In the genomic region with DNA sequence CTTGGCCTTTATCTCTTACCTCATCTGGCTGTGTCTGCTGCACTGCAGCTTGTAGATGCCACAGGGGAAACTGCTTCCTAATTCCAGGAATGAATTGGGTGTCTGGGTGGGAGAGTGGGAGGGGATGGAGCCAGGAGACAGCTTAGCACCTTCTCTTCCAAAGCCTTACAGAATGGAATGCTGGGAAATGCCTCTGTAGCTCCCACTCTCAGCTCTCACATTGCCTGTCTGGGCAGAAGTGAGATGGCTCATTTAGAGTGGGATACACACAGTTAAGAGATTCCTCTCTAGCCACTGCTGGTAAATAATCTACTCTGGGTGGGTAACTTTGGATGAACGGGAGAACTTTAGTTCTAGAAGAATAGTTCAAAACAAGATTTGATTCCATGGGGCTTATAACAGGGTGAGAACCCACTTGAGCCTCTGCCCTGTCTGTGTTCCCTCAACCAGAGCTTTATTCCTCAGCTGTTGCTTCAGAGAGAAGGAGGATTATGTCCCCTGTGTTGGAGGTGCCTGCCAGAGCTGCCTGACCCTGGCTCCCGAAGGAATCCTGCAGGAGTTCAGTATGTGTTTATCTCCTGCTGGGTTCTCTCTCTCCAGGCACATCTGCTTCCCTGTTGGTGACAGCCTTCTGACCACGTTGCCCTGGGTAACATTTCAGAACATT, we compare ENCODE assay signal across 33 mouse cellular contexts. TPM values are rescaled to one million over a fixed set of nuclear protein-coding genes. Genes with fewer than 3 reads are reported as not detected.
DNase-seq lines count a peak whose midpoint lies in the region; ATAC-seq and TF ChIP-seq lines count a peak whose summit lies in the region.
"Had no signal": no experiment of that assay in that cellular context is flagged by ENCODE, and none has a peak within 500 bp of the region (broad histone marks: within the 10 kb centered on the region; RNA-seq: fewer than 3 reads in every experiment).

No protein-coding gene starts in this region.

- no peaks in the 10 kb centered on the region for H3K4me1 ChIP-seq in embryonic facial prominence, embryonic 15.5 days
- H3K4me1 ChIP-seq in embryonic facial prominence, embryonic 10.5 days: peaks cover 24% of the 10 kb centered on the region
- peaks cover 12% of the 10 kb centered on the region for H3K4me1 ChIP-seq in heart, embryonic 13.5 days
- peaks cover 5% of the 10 kb centered on the region for H3K4me1 ChIP-seq in heart, embryonic 12.5 days (replicated peaks)
- H3K4me1 ChIP-seq in midbrain, embryonic 16.5 days (ENCODE audit: control insufficient read depth, insufficient read depth, low read length): peaks cover 4% of the 10 kb centered on the region
- H3K4me1 ChIP-seq in midbrain, postnatal 0 days (ENCODE audit: insufficient read depth, low read length): no peaks in the 10 kb centered on the region
- H3K4me1 ChIP-seq: limb, embryonic 12.5 days; liver, embryonic 15.5 days had no signal

- H3K9ac ChIP-seq in embryonic facial prominence, embryonic 15.5 days: no peak overlapping the region
- peak overlapping the region; percentile 7; the same call in 1 of the 2 replicates for H3K9ac ChIP-seq in heart, embryonic 13.5 days
- H3K9ac ChIP-seq in heart, embryonic 12.5 days: no peak overlapping the region
- no peak overlapping the region for H3K9ac ChIP-seq in midbrain, embryonic 16.5 days (ENCODE audit: low read depth, low read length)
- no peak overlapping the region for H3K9ac ChIP-seq in midbrain, postnatal 0 days (replicated peaks; ENCODE audit: low read length, poor library complexity, severe bottlenecking)
- H3K9ac ChIP-seq: embryonic facial prominence, embryonic 12.5 days; hindbrain, embryonic 15.5 days; limb, embryonic 12.5 days; liver, embryonic 15.5 days; lung, embryonic 14.5 days had no signal

- H3K27ac ChIP-seq in embryonic facial prominence, embryonic 15.5 days (replicated peaks): no peak overlapping the region
- H3K27ac ChIP-seq in embryonic facial prominence, embryonic 10.5 days (replicated peaks): no peak overlapping the region
- H3K27ac ChIP-seq in heart, embryonic 13.5 days (replicated peaks): no peak overlapping the region
- no peak overlapping the region for H3K27ac ChIP-seq in heart, embryonic 12.5 days (ENCODE audit: poor library complexity, severe bottlenecking)
- no peak overlapping the region for H3K27ac ChIP-seq in midbrain, embryonic 16.5 days (ENCODE audit: low read length)
- no peak overlapping the region for H3K27ac ChIP-seq in midbrain, postnatal 0 days (ENCODE audit: low read depth, low read length)
- H3K27ac ChIP-seq: embryonic facial prominence, embryonic 12.5 days; gastrocnemius, adult 2 months; hindbrain, embryonic 15.5 days; left cerebral cortex, adult 2 months; limb, embryonic 12.5 days; liver, embryonic 15.5 days; stomach, postnatal 0 days had no signal

- no peak for DNase-seq in embryonic facial prominence, embryonic 10.5 days (ENCODE audit: low spot score)
- DNase-seq in midbrain, postnatal 0 days (ENCODE audit: low spot score): no peak
- peak; percentile 2 for DNase-seq in right cerebral cortex, postnatal 25 days
- no peak for DNase-seq in B cell, adult 2 months
- DNase-seq: adrenal gland, postnatal 10 days; cerebellum, adult 11 months; cerebellum, adult 9-10 months; cerebellum, postnatal 36 days; gastrocnemius, adult 2 months; gastrocnemius, postnatal 36 days; heart, postnatal 4 days; kidney, adult 8-10 months; kidney, postnatal 25 days; lung, postnatal 14 days; thymus, adult 2 months; thymus, postnatal 36 days had no signal

- no peaks in the 10 kb centered on the region for H3K27me3 ChIP-seq in embryonic facial prominence, embryonic 15.5 days
- H3K27me3 ChIP-seq in embryonic facial prominence, embryonic 10.5 days (replicated peaks; ENCODE audit: low read depth, poor library complexity, severe bottlenecking): no peaks in the 10 kb centered on the region
- H3K27me3 ChIP-seq in heart, embryonic 13.5 days (replicated peaks): no peaks in the 10 kb centered on the region
- no peaks in the 10 kb centered on the region for H3K27me3 ChIP-seq in heart, embryonic 12.5 days (replicated peaks)
- H3K27me3 ChIP-seq in midbrain, embryonic 16.5 days (ENCODE audit: control insufficient read depth, insufficient read depth, low read depth, low read length): no peaks in the 10 kb centered on the region
- H3K27me3 ChIP-seq in midbrain, postnatal 0 days (ENCODE audit: insufficient read depth, low read length): no peaks in the 10 kb centered on the region
- H3K27me3 ChIP-seq: embryonic facial prominence, embryonic 12.5 days; hindbrain, embryonic 15.5 days; limb, embryonic 12.5 days; liver, embryonic 15.5 days had no signal

- H3K9me3 ChIP-seq in embryonic facial prominence, embryonic 15.5 days (replicated peaks): no peaks in the 10 kb centered on the region
- no peaks in the 10 kb centered on the region for H3K9me3 ChIP-seq in embryonic facial prominence, embryonic 10.5 days
- no peaks in the 10 kb centered on the region for H3K9me3 ChIP-seq in heart, embryonic 13.5 days
- no peaks in the 10 kb centered on the region for H3K9me3 ChIP-seq in heart, embryonic 12.5 days (replicated peaks)
- no peaks in the 10 kb centered on the region for H3K9me3 ChIP-seq in midbrain, embryonic 16.5 days (replicated peaks; ENCODE audit: control insufficient read depth, low read length, poor library complexity, severe bottlenecking)
- H3K9me3 ChIP-seq in midbrain, postnatal 0 days (ENCODE audit: low read length): no peaks in the 10 kb centered on the region
- H3K9me3 ChIP-seq: embryonic facial prominence, embryonic 12.5 days; G1E; hindbrain, embryonic 15.5 days; limb, embryonic 12.5 days; liver, embryonic 15.5 days had no signal

- TF ChIP-seq CTCF in midbrain, postnatal 0 days (IDR thresholded peaks at IDR 0.05): no peak

- no peaks in the 10 kb centered on the region for H3K36me3 ChIP-seq in embryonic facial prominence, embryonic 15.5 days
- H3K36me3 ChIP-seq in embryonic facial prominence, embryonic 10.5 days (replicated peaks): no peaks in the 10 kb centered on the region
- no peaks in the 10 kb centered on the region for H3K36me3 ChIP-seq in heart, embryonic 13.5 days
- no peaks in the 10 kb centered on the region for H3K36me3 ChIP-seq in heart, embryonic 12.5 days
- no peaks in the 10 kb centered on the region for H3K36me3 ChIP-seq in midbrain, embryonic 16.5 days (ENCODE audit: control insufficient read depth, insufficient read depth, low read length)
- H3K36me3 ChIP-seq in midbrain, postnatal 0 days (ENCODE audit: insufficient read depth, low read length): no peaks in the 10 kb centered on the region
- H3K36me3 ChIP-seq: embryonic facial prominence, embryonic 12.5 days; G1E; hindbrain, embryonic 15.5 days; limb, embryonic 12.5 days; liver, embryonic 15.5 days had no signal

- H3K4me3 ChIP-seq in embryonic facial prominence, embryonic 15.5 days (replicated peaks): no peak overlapping the region
- H3K4me3 ChIP-seq in embryonic facial prominence, embryonic 10.5 days: no peak overlapping the region
- H3K4me3 ChIP-seq in heart, embryonic 13.5 days: no peak overlapping the region
- H3K4me3 ChIP-seq in heart, embryonic 12.5 days: no peak overlapping the region
- H3K4me3 ChIP-seq in midbrain, embryonic 16.5 days (ENCODE audit: low read depth, low read length): no peak overlapping the region
- no peak overlapping the region for H3K4me3 ChIP-seq in midbrain, postnatal 0 days (ENCODE audit: low read depth, low read length)
- H3K4me3 ChIP-seq: embryonic facial prominence, embryonic 12.5 days; gastrocnemius, adult 2 months; hindbrain, embryonic 15.5 days; left cerebral cortex, adult 2 months; limb, embryonic 12.5 days; liver, embryonic 15.5 days had no signal

- ATAC-seq in embryonic facial prominence, embryonic 15.5 days (ENCODE audit: insufficient number of reproducible peaks, low FRiP score, low TSS enrichment, low read depth): peak; percentile 67; the same call in 1 of the 2 replicates
- no peak for ATAC-seq in heart, embryonic 13.5 days (ENCODE audit: extremely low read depth, insufficient number of reproducible peaks, low FRiP score, low TSS enrichment)
- no peak for ATAC-seq in heart, embryonic 12.5 days (ENCODE audit: insufficient number of reproducible peaks, low FRiP score)
- 0 out of 2 replicates have a peak, but pooled peaks have one; percentile 14 for ATAC-seq in midbrain, embryonic 16.5 days
- no peak for ATAC-seq in midbrain, postnatal 0 days (ENCODE audit: low FRiP score)
- ATAC-seq: forebrain, embryonic 16.5 days; inflammation-experienced regulatory T-cells, adult 6 months had no signal

- H3K4me2 ChIP-seq in embryonic facial prominence, embryonic 15.5 days (replicated peaks): no peak overlapping the region
- H3K4me2 ChIP-seq in heart, embryonic 13.5 days: no peak overlapping the region
- no peak overlapping the region for H3K4me2 ChIP-seq in heart, embryonic 12.5 days
- H3K4me2 ChIP-seq in midbrain, embryonic 16.5 days (ENCODE audit: low read length): no peak overlapping the region
- H3K4me2 ChIP-seq in midbrain, postnatal 0 days (ENCODE audit: low read depth, low read length, poor library complexity, severe bottlenecking): no peak overlapping the region
- H3K4me2 ChIP-seq: embryonic facial prominence, embryonic 12.5 days; hindbrain, embryonic 15.5 days; limb, embryonic 12.5 days; liver, embryonic 15.5 days; lung, embryonic 14.5 days had no signal

- WGBS in embryonic facial prominence, embryonic 15.5 days: 14% methylated on average over 3 of the region's 3 CpGs
- 14% methylated on average over 3 of the region's 3 CpGs for WGBS in embryonic facial prominence, embryonic 10.5 days
- WGBS in heart, embryonic 13.5 days: 3% methylated on average over 3 of the region's 3 CpGs
- WGBS in heart, embryonic 12.5 days: 9% methylated on average over 3 of the region's 3 CpGs
- 6% methylated on average over 3 of the region's 3 CpGs for WGBS in midbrain, embryonic 16.5 days
- 7% methylated on average over 3 of the region's 3 CpGs for WGBS in midbrain, postnatal 0 days

RNA-seq across cellular contexts. Expression of a gene that starts 4.7 kb away (rescaled TPM):
- polyA plus RNA-seq in embryonic facial prominence, embryonic 15.5 days (2015; fragmentation: Nextera tagmentation; extraction: Ambion mirVana): 0.50 and 1.1 TPM in 2 replicates
- polyA plus RNA-seq in embryonic facial prominence, embryonic 10.5 days (2016; fragmentation: Nextera tagmentation; extraction: Ambion mirVana): 0.09 TPM in 1 of 2 replicates, not detected in the other
- polyA plus RNA-seq in heart, embryonic 13.5 days (2015; fragmentation: Nextera tagmentation; extraction: Ambion mirVana): not detected in 2 replicates
- 0.03 and 0.26 TPM in 2 replicates for polyA plus RNA-seq in heart, embryonic 12.5 days (2016; fragmentation: Nextera tagmentation; extraction: Ambion mirVana)
- 0.22 and 0.48 TPM in 2 replicates for polyA plus RNA-seq in midbrain, embryonic 16.5 days (2015; fragmentation: Nextera tagmentation; extraction: Ambion mirVana)
- total RNA-seq in midbrain, postnatal 0 days (2014; rRNA removed): 0.71 and 0.76 TPM in 2 replicates
- 0.63 and 0.73 TPM in 2 replicates for polyA plus RNA-seq in midbrain, postnatal 0 days (2015; fragmentation: Nextera tagmentation; extraction: Ambion mirVana)
- total RNA-seq: adrenal gland, postnatal 10 days; gastrocnemius, adult 2 months; gastrocnemius, postnatal 36 days; liver, adult 2 months had no signal
- polyA plus RNA-seq: embryonic facial prominence, embryonic 12.5 days; forebrain, embryonic 16.5 days; G1E; inflammation-experienced regulatory T-cells, adult 6 months; limb, embryonic 12.5 days; liver, adult 2 months; liver, embryonic 15.5 days; lung, embryonic 14.5 days; neural tube, embryonic 11.5 days; spleen, adult 2 months; stomach, postnatal 0 days had no signal

RNA-seq across cellular contexts. Expression of a gene that starts 29.3 kb away (rescaled TPM):
- 15.2 and 17.8 TPM in 2 replicates for polyA plus RNA-seq in embryonic facial prominence, embryonic 15.5 days (2015; fragmentation: Nextera tagmentation; extraction: Ambion mirVana)
- polyA plus RNA-seq in embryonic facial prominence, embryonic 10.5 days (2016; fragmentation: Nextera tagmentation; extraction: Ambion mirVana): 18.8 and 21.2 TPM in 2 replicates
- 11.1 and 12.0 TPM in 2 replicates for polyA plus RNA-seq in heart, embryonic 13.5 days (2015; fragmentation: Nextera tagmentation; extraction: Ambion mirVana)
- 12.6 and 13.6 TPM in 2 replicates for polyA plus RNA-seq in heart, embryonic 12.5 days (2016; fragmentation: Nextera tagmentation; extraction: Ambion mirVana)
- 31.2 and 35.1 TPM in 2 replicates for polyA plus RNA-seq in midbrain, embryonic 16.5 days (2015; fragmentation: Nextera tagmentation; extraction: Ambion mirVana)
- total RNA-seq in midbrain, postnatal 0 days (2014; rRNA removed): 102 and 106 TPM in 2 replicates
- 24.7 and 32.6 TPM in 2 replicates for polyA plus RNA-seq in midbrain, postnatal 0 days (2015; fragmentation: Nextera tagmentation; extraction: Ambion mirVana)

Comparison
In these comparisons a context has a peak if more than half of its experiments do, and no peak if none do; other contexts are left out.
1. ATAC-seq: peak in embryonic facial prominence, embryonic 15.5 days (single experiment) and midbrain, embryonic 16.5 days (single experiment); none in heart, embryonic 13.5 days (single experiment), heart, embryonic 12.5 days (single experiment) and midbrain, postnatal 0 days (single experiment).